Comparison of ENCODE assay signal across 10 mouse cellular contexts in the genomic region with DNA sequence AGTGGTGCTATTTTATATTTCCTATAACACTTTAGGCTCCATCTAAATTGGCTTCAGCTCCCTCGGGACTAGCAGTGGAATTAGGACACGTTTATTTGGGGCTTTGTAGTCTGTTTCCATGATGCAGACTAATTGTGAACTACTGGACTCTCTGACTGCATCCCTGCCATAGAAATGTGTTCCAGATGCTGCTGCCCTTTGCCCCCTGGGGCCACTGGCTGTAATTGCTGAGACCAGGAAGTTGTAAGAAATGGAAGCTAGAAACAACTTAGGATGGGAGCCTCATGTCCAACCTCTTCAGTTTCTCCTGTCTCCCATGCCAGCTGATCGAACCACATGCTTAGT. TPM values are rescaled to one million over a fixed set of nuclear protein-coding genes. Genes with fewer than 3 reads are reported as not detected.
A peak's percentile ranks its signal among the peaks of the same experiment; 100 is the strongest.
DNase-seq lines count a peak whose midpoint lies in the region; TF ChIP-seq lines count a peak whose summit lies in the region.
"Had no signal": no experiment of that assay in that cellular context is flagged by ENCODE, and none has a peak within 500 bp of the region (broad histone marks: within the 10 kb centered on the region; RNA-seq: fewer than 3 reads in every experiment).

No protein-coding gene starts in this region.

- no peaks in the 10 kb centered on the region for H3K36me3 ChIP-seq in testis, adult 2 months (ENCODE audit: control insufficient read depth, insufficient read depth, low read length)

- peak overlapping the region; percentile 43; the same call in 1 of the 2 replicates for H3K4me3 ChIP-seq in testis, adult 2 months (ENCODE audit: control insufficient read depth, low read depth, low read length)

- no peaks in the 10 kb centered on the region for H3K27me3 ChIP-seq in testis, adult 2 months (ENCODE audit: control insufficient read depth, insufficient read depth, low read length)
- H3K27me3 ChIP-seq: megakaryocyte, embryonic 14.5 days had no signal

- H3K4me1 ChIP-seq in testis, adult 2 months (ENCODE audit: control insufficient read depth, insufficient read depth, low read length) = no peaks in the 10 kb centered on the region

- TF ChIP-seq CTCF in testis, adult 2 months (IDR thresholded peaks at IDR 0.05; ENCODE audit: control insufficient read depth, insufficient read depth, insufficient replicate concordance, low read depth, low read length) = no peak

- H3K27ac ChIP-seq in testis, adult 2 months (ENCODE audit: control insufficient read depth, insufficient read depth, low read depth, low read length) = no peak overlapping the region

- no peak for DNase-seq in testis, postnatal 14 days (ENCODE audit: low spot score)
- DNase-seq in forelimb bud, embryonic 11.5 days (ENCODE audit: low read depth, low spot score) = peak; percentile 78
- DNase-seq in kidney, postnatal 4 days = peak; percentile 20 to 35
- no peak for DNase-seq in thymus, postnatal 25 days
- DNase-seq in ovary, postnatal 10 days (ENCODE audit: low spot score) = no peak
- DNase-seq in adipocyte (ENCODE audit: low spot score) = no peak
- DNase-seq: lung, embryonic 14.5 days; right cerebral cortex, postnatal 14 days had no signal

- TF ChIP-seq POLR2A in testis, adult 2 months (IDR thresholded peaks at IDR 0.05; ENCODE audit: control insufficient read depth, low read depth, low read length) = no peak

RNA-seq across cellular contexts. Expression of a gene that starts 38.9 kb away (rescaled TPM):
- polyA plus RNA-seq in testis, adult 2 months (2012; rRNA removed) = 8.8 and 10.5 TPM in 2 replicates

RNA-seq across cellular contexts. Expression of a gene that starts 58.1 kb away (rescaled TPM):
- 4.2 and 4.6 TPM in 2 replicates for polyA plus RNA-seq in testis, adult 2 months (2012; rRNA removed)

Comparison
In these comparisons a context has a peak if more than half of its experiments do, and no peak if none do; other contexts are left out.
1. DNase-seq: peak in forelimb bud, embryonic 11.5 days (single experiment) and kidney, postnatal 4 days (2 of 2); none in testis, postnatal 14 days (single experiment), thymus, postnatal 25 days (single experiment), ovary, postnatal 10 days (single experiment) and adipocyte (single experiment).